Mouse (Mus musculus): Measurements from ENCODE around the gene Paqr9.

Paqr9 gene

GRCm38 (mm10) chr9:95578366-95578895, 19.0 kb downstream of the Paqr9 start:
- DNase-seq (ENCODE audit: low read depth, low spot score), result no peak

GRCm38 (mm10) chr9:95581021-95581757, 21.7 kb downstream of the Paqr9 start:
- DNase-seq (ENCODE audit: low read depth, low spot score), result no peak

DNA sequence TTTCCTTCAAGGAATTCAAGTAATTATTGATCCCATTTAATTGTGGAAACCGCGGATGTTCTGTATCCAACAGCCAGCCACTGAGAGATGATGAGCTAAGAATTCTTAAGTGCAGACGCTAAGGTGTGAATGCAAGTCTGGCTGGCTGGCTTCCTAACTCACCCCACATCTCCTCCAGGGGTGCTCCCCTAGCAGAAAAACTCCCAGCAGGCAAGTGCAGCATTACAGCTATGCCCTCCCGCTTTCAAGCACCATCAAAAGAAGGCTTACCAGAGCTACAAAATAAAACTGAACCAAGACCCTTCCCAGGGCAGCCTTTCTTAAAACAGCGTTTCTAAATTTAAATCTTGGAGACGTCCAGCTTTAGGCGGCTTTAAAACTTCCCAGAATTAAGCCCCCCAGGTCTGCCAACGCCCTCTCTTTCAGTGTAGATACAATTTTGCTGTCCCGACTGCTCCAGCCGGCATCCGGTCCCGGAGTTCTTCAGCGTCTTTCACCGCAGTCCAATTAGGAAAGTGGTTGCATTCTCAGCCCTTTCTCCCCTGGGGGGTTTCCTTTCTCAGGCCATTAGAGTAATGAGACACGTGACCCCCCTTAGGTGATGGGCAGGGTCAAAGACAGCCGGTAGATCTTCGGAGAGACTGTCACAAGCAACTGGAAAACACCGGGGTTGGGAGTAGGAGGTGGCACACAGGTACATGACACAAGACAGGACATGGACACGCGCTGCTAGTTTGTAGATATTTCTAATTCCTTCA, 22.5 kb downstream of the Paqr9 start:
- DNase-seq (ENCODE audit: low read depth, low spot score), result peak; percentile 39

- DNase-seq (ENCODE audit: low read depth, low spot score), result no peak
Observed at GRCm38 (mm10) chr9:95582555-95582954, 23.1 kb downstream of the Paqr9 start.

- no peak for DNase-seq (ENCODE audit: low read depth, low spot score)
Observed at GRCm38 (mm10) chr9:95586046-95586445, 26.6 kb downstream of the Paqr9 start.

DNA sequence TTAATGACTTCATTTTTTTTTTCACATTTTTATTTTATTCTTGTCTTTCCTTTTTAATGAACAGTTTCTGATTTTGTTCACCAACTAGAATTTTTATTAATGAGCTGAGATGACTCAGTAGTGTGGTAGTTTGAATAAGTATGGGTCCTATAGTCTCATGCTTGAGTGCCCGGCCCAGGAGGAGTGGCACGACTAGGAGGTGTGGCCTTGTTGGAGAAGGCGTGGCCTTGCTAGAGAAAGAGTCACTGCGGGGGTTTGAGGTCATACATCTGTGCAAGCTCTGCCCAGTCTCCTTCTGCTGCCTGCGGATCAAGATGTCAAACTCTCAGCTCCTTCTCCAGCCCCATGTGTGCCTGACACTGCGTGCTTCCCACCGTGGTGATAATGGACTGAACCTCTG, 28.6 kb downstream of the Paqr9 start:
- no peak for DNase-seq (ENCODE audit: low read depth, low spot score)

- DNase-seq (ENCODE audit: low read depth, low spot score), result no peak
Observed at GRCm38 (mm10) chr9:95594291-95594690, 34.8 kb downstream of the Paqr9 start.

- DNase-seq (ENCODE audit: low read depth, low spot score), result no peak
Observed at GRCm38 (mm10) chr9:95597466-95598178, 38.2 kb downstream of the Paqr9 start.

DNA sequence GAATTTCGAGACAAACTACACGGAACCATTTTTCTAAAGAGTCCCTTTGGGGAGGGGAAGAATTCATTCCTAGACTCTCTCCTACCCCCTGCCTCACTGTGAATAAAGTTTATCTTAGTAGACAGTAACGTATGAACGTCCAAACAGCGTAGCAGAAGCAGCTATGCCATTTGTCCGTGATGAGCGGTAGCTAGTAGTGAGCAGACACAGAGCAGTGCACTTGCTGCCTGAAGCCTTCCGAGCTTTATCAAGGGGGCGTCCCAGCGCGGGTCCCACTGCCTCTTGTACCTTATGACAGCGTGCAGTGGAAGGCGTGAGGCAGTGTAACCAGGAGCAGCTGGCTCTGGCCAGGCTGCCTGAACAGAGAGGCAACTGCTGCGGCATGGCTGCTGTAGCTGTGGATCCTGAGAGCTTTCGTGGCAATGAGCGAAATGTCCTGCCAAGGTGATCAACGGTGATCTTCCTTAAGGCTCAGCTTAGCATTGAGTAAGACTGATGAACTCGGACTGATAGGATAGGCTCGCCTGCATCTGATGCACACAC, 38.8 kb downstream of the Paqr9 start:
- DNase-seq (ENCODE audit: low read depth, low spot score), result no peak

DNA sequence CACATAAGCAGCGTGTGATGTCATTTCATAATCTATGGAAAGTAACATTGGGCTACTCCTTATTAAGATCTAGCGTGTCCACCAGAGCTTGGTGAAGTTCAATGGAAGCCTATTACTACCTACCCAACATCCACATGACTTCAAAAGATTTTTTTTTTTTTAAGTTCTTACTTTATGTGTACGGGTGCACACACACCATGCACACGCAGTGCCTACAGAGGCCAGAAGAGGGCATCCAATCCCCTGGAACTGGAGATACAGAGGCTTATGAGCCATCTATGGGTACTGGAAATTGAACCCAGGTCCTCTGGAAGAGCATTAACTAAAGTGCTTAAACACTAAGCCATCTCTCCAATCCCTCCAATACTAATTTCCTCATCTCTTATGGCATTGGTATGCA, 39.9 kb downstream of the Paqr9 start:
- no peak for DNase-seq (ENCODE audit: low read depth, low spot score)

DNA sequence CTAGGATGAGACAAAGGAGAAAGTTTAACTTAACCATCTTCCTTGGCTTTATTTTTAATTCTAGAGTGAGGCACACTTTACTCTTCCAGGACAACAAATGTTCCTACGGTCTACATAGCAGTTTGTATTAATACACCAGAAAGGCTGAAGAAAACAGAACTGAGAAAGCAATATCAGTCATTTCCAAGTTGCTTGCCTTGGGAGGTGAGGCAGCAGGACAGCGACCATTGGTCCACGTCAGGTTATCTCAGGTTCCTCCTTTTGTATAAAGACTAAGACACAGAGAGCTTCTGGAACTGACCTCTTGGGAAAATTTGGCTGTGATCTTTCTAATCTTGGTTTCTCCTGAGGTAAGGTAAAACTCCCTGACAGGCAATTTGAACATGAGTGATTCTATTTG, 43.4 kb downstream of the Paqr9 start:
- DNase-seq (ENCODE audit: low read depth, low spot score), result no peak

- no peak for DNase-seq (ENCODE audit: low read depth, low spot score)
Observed at GRCm38 (mm10) chr9:95603316-95603715, 43.9 kb downstream of the Paqr9 start.

GRCm38 (mm10) chr9:95607196-95607595, 47.7 kb downstream of the Paqr9 start:
- no peak for DNase-seq (ENCODE audit: low read depth, low spot score)

- DNase-seq (ENCODE audit: low read depth, low spot score), result no peak
Observed at GRCm38 (mm10) chr9:95612246-95612768, 52.9 kb downstream of the Paqr9 start.

- DNase-seq (ENCODE audit: low read depth, low spot score), result no peak
Observed at GRCm38 (mm10) chr9:95613426-95614127, 54.1 kb downstream of the Paqr9 start.

GRCm38 (mm10) chr9:95614861-95615615, 55.6 kb downstream of the Paqr9 start:
- no peak for DNase-seq (ENCODE audit: low read depth, low spot score)

- DNase-seq (ENCODE audit: low read depth, low spot score), result no peak
Observed at GRCm38 (mm10) chr9:95615961-95616360, 56.5 kb downstream of the Paqr9 start.

All from mesoderm, embryonic 11.5 days (tissue).